In the genomic region with DNA sequence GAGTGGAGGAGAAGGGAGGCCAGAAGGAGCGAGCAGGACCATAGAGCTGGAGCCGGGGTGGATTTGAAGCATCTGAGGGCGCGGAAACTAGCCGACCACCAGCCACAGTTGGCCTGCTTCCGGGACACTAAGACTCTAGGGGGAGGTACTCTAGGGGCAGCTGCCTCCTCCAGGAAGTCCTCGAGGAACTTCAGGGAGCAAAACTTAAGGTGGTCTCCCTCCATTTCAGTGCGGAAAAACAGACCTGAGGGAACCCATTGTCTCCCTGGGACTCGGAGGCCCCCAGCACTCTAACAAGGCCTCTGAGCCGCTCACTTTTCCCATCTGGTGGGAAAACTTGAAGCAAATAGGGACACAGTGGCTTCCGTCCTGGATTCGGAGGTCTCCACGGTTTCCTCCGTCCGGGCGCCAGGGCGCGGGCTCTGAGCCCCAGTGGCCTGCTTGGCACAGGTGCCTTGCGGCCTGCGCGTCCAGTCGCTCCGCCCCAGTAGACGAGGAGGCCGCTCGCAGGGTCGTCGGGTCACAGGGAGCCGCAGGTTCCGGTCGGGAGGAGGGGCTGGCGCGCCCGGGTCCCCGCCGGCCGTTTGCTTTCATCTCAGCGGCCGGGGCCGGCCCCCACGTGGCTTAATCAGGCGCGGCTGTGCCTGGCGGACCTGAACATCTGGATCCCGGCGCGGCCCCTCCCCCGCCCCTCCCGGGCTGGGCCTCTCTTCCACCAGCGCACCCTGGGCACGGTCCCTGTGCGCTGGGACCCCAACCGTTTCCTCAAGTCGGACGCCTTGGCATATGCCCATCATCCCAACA, we compare ENCODE assay signal across 8 mouse cellular contexts. TPM values are rescaled to one million over a fixed set of nuclear protein-coding genes. Genes with fewer than 3 reads are reported as not detected.
DNase-seq lines count a peak whose midpoint lies in the region; ATAC-seq and TF ChIP-seq lines count a peak whose summit lies in the region.

No protein-coding gene starts in this region.

- peaks cover 3% of the 10 kb centered on the region for H3K27me3 ChIP-seq in testis, adult 2 months (ENCODE audit: control insufficient read depth, insufficient read depth, low read length)
- H3K27me3 ChIP-seq in forebrain, embryonic 14.5 days (replicated peaks; ENCODE audit: control insufficient read depth, insufficient read depth, low read length): peaks cover 81% of the 10 kb centered on the region
- peaks cover 98% of the 10 kb centered on the region for H3K27me3 ChIP-seq in megakaryocyte, embryonic 14.5 days (replicated peaks)

- TF ChIP-seq CTCF in testis, adult 2 months (IDR thresholded peaks at IDR 0.05; ENCODE audit: control insufficient read depth, insufficient read depth, insufficient replicate concordance, low read depth, low read length): no peak

- no peaks in the 10 kb centered on the region for H3K36me3 ChIP-seq in testis, adult 2 months (ENCODE audit: control insufficient read depth, insufficient read depth, low read length)
- H3K36me3 ChIP-seq in forebrain, embryonic 14.5 days (ENCODE audit: control insufficient read depth, insufficient read depth, low read length): no peaks in the 10 kb centered on the region
- H3K36me3 ChIP-seq in megakaryocyte, embryonic 14.5 days (replicated peaks; ENCODE audit: low read length): no peaks in the 10 kb centered on the region

- TF ChIP-seq POLR2A in testis, adult 2 months (IDR thresholded peaks at IDR 0.05; ENCODE audit: control insufficient read depth, low read depth, low read length): no peak; the same call in 1 of the 2 replicates

- H3K9me3 ChIP-seq in forebrain, embryonic 14.5 days (replicated peaks; ENCODE audit: control insufficient read depth, low read length): no peaks in the 10 kb centered on the region
- H3K9me3 ChIP-seq in megakaryocyte, embryonic 14.5 days: no peaks in the 10 kb centered on the region

- peak overlapping the region; percentile 55 for H3K4me2 ChIP-seq in forebrain, embryonic 14.5 days (ENCODE audit: low read length)

- H3K9ac ChIP-seq in forebrain, embryonic 14.5 days (ENCODE audit: low read length): peak overlapping the region; percentile 48

- DNase-seq in testis, postnatal 10 days (ENCODE audit: low spot score): no peak
- DNase-seq in forebrain, embryonic 14.5 days (ENCODE audit: low spot score): no peak
- peak; percentile 60 to 72 for DNase-seq in kidney, postnatal 36 days
- no peak for DNase-seq in frontal cortex, postnatal 10 days (ENCODE audit: low spot score in 2 of 2)
- no peak for DNase-seq in right cerebral cortex, postnatal 4 days

- 3% methylated on average over 55 of the region's 55 CpGs for WGBS in forebrain, embryonic 14.5 days

- ATAC-seq in forebrain, embryonic 14.5 days: 0 out of 2 replicates have a peak, but pooled peaks have one; percentile 24
- no peak for ATAC-seq in megakaryocyte-erythroid progenitor cell, adult 5-6 weeks (replicated peaks; ENCODE audit: low FRiP score, low TSS enrichment, poor library complexity, severe bottlenecking)

- peaks cover 46% of the 10 kb centered on the region for H3K4me1 ChIP-seq in testis, adult 2 months (ENCODE audit: control insufficient read depth, insufficient read depth, low read length)
- H3K4me1 ChIP-seq in forebrain, embryonic 14.5 days (ENCODE audit: control insufficient read depth, insufficient read depth, low read length): peaks cover 8% of the 10 kb centered on the region
- H3K4me1 ChIP-seq in megakaryocyte, embryonic 14.5 days: peaks cover 68% of the 10 kb centered on the region

- H3K4me3 ChIP-seq in testis, adult 2 months (ENCODE audit: control insufficient read depth, low read depth, low read length): peak overlapping the region; percentile 83
- H3K4me3 ChIP-seq in forebrain, embryonic 14.5 days (ENCODE audit: low read depth, low read length): peak overlapping the region; percentile 15; the same call in 1 of the 2 replicates
- peak overlapping the region; percentile 81 for H3K4me3 ChIP-seq in megakaryocyte, embryonic 14.5 days (replicated peaks)

- peak overlapping the region; percentile 86 for H3K27ac ChIP-seq in testis, adult 2 months (ENCODE audit: control insufficient read depth, insufficient read depth, low read depth, low read length)
- no peak overlapping the region for H3K27ac ChIP-seq in forebrain, embryonic 14.5 days (ENCODE audit: low read depth, low read length)

RNA-seq across cellular contexts. Expression of a gene that starts 1.0 kb away (rescaled TPM):
- polyA plus RNA-seq in testis, adult 2 months (2012; rRNA removed): 62.6 and 62.9 TPM in 2 replicates
- 84.4 and 87.4 TPM in 2 replicates for polyA plus RNA-seq in forebrain, embryonic 14.5 days (2014; fragmentation: Nextera tagmentation; extraction: Ambion mirVana)
- polyA plus RNA-seq in megakaryocyte, embryonic 14.5 days (2012; ENCODE audit: insufficient read depth, low replicate concordance): not detected in 2 replicates
- total RNA-seq in megakaryocyte-erythroid progenitor cell, adult 5-6 weeks (2014; fragmentation: Nextera tagmentation): not detected in 2 replicates
- total RNA-seq in megakaryocyte-erythroid progenitor cell, adult 5-6 weeks (2017): not detected in 2 replicates

RNA-seq across cellular contexts. Expression of a gene that starts 4.8 kb away (rescaled TPM):
- 126 and 137 TPM in 2 replicates for polyA plus RNA-seq in testis, adult 2 months (2012; rRNA removed)
- 1.7 and 3.2 TPM in 2 replicates for polyA plus RNA-seq in forebrain, embryonic 14.5 days (2014; fragmentation: Nextera tagmentation; extraction: Ambion mirVana)
- not detected in 2 replicates for polyA plus RNA-seq in megakaryocyte, embryonic 14.5 days (2012; ENCODE audit: insufficient read depth, low replicate concordance)
- total RNA-seq in megakaryocyte-erythroid progenitor cell, adult 5-6 weeks (2014; fragmentation: Nextera tagmentation): 0.30 and 2.3 TPM in 2 replicates
- not detected in 2 replicates for total RNA-seq in megakaryocyte-erythroid progenitor cell, adult 5-6 weeks (2017)

RNA-seq across cellular contexts. Expression of a gene that starts 11.4 kb away (rescaled TPM):
- polyA plus RNA-seq in testis, adult 2 months (2012; rRNA removed): 3.6 and 4.8 TPM in 2 replicates
- polyA plus RNA-seq in forebrain, embryonic 14.5 days (2014; fragmentation: Nextera tagmentation; extraction: Ambion mirVana): 19.3 and 19.6 TPM in 2 replicates
- polyA plus RNA-seq in megakaryocyte, embryonic 14.5 days (2012; ENCODE audit: insufficient read depth, low replicate concordance): 10.3 and 19.1 TPM in 2 replicates
- total RNA-seq in megakaryocyte-erythroid progenitor cell, adult 5-6 weeks (2014; fragmentation: Nextera tagmentation): 8.4 and 9.5 TPM in 2 replicates
- total RNA-seq in megakaryocyte-erythroid progenitor cell, adult 5-6 weeks (2017): 6.0 and 8.2 TPM in 2 replicates

RNA-seq across cellular contexts. Expression of a gene that starts 18.4 kb away (rescaled TPM):
- polyA plus RNA-seq in testis, adult 2 months (2012; rRNA removed): 23.9 and 26.9 TPM in 2 replicates
- 174 and 199 TPM in 2 replicates for polyA plus RNA-seq in forebrain, embryonic 14.5 days (2014; fragmentation: Nextera tagmentation; extraction: Ambion mirVana)
- polyA plus RNA-seq in megakaryocyte, embryonic 14.5 days (2012; ENCODE audit: insufficient read depth, low replicate concordance): 135 and 319 TPM in 2 replicates
- 53.5 and 57.0 TPM in 2 replicates for total RNA-seq in megakaryocyte-erythroid progenitor cell, adult 5-6 weeks (2014; fragmentation: Nextera tagmentation)
- 25.8 and 48.7 TPM in 2 replicates for total RNA-seq in megakaryocyte-erythroid progenitor cell, adult 5-6 weeks (2017)

RNA-seq across cellular contexts. Expression of a gene that starts 22.4 kb away (rescaled TPM):
- 768 and 853 TPM in 2 replicates for polyA plus RNA-seq in testis, adult 2 months (2012; rRNA removed)
- 709 and 911 TPM in 2 replicates for polyA plus RNA-seq in forebrain, embryonic 14.5 days (2014; fragmentation: Nextera tagmentation; extraction: Ambion mirVana)
- polyA plus RNA-seq in megakaryocyte, embryonic 14.5 days (2012; ENCODE audit: insufficient read depth, low replicate concordance): 499 and 989 TPM in 2 replicates
- total RNA-seq in megakaryocyte-erythroid progenitor cell, adult 5-6 weeks (2014; fragmentation: Nextera tagmentation): 2,751 and 3,393 TPM in 2 replicates
- 4,463 and 5,230 TPM in 2 replicates for total RNA-seq in megakaryocyte-erythroid progenitor cell, adult 5-6 weeks (2017)

Comparison
In these comparisons a context has a peak if more than half of its experiments do, and no peak if none do; other contexts are left out.
1. H3K4me3 ChIP-seq: peak in every context shown above with its lines; median percentile 83 in testis, adult 2 months; 81 in megakaryocyte, embryonic 14.5 days; 15 in forebrain, embryonic 14.5 days.
2. DNase-seq: peak in kidney, postnatal 36 days (2 of 2); none in testis, postnatal 10 days (single experiment), forebrain, embryonic 14.5 days (single experiment), frontal cortex, postnatal 10 days (0 of 2) and right cerebral cortex, postnatal 4 days (single experiment).
3. RNA of a gene that starts 1.0 kb away (polyA plus RNA-seq): 84.4 to 87.4 TPM in forebrain, embryonic 14.5 days and 62.6 to 62.9 TPM in testis, adult 2 months; not detected in megakaryocyte, embryonic 14.5 days; every median in the first group is over 10 times any median in the second.
4. RNA of a gene that starts 4.8 kb away (polyA plus RNA-seq): 126 to 137 TPM in testis, adult 2 months; 1.7 to 3.2 TPM in forebrain, embryonic 14.5 days and not detected in megakaryocyte, embryonic 14.5 days; every median in the first group is over 10 times any median in the second.